Mouse (Mus musculus) hindbrain, embryonic 13.5 days (tissue): ENCODE results near the gene Epha8. TPM values are rescaled to one million over a fixed set of nuclear protein-coding genes. Genes with fewer than 3 reads are reported as not detected.

Experiments used
- ATAC-seq: fragments of 200-750 bp; cut with Nextera tagmentation; 2 replicates; pipeline ENCODE4 v1.8.0; 2017; ENCODE audit warnings: moderate TSS enrichment; ENCODE audit not compliant: low FRiP score
- H3K27ac ChIP-seq: fragments of 300-500 bp; sonication (generic); 2 replicates; pipeline ENCODE4 v1.5.1; 2015; ENCODE audit warnings: inconsistent platforms, mild to moderate bottlenecking, moderate library complexity
- H3K27me3 ChIP-seq: fragments of 300-500 bp; sonication (generic); 2 replicates; pipeline ENCODE4 v1.6.1; 2015; ENCODE audit warnings: mild to moderate bottlenecking, inconsistent platforms
- H3K36me3 ChIP-seq: fragments of 300-500 bp; sonication (generic); 2 replicates; pipeline ENCODE4 v1.6.1; 2015; ENCODE audit warnings: mild to moderate bottlenecking, inconsistent platforms
- H3K4me1 ChIP-seq: fragments of 300-500 bp; sonication (generic); replicated peaks from 2 replicates; pipeline ENCODE4 v1.6.1; 2015; ENCODE audit warnings: inconsistent platforms
- H3K4me2 ChIP-seq: fragments of 300-500 bp; sonication (generic); 2 replicates; pipeline ENCODE4 v1.6.1; 2015; ENCODE audit warnings: inconsistent platforms, mild to moderate bottlenecking, moderate library complexity
- H3K4me3 ChIP-seq: fragments of 300-500 bp; sonication (generic); 2 replicates; pipeline ENCODE4 v1.5.1; 2015; ENCODE audit warnings: mild to moderate bottlenecking, inconsistent platforms
- H3K9ac ChIP-seq: fragments of 300-500 bp; sonication (generic); 2 replicates; pipeline ENCODE4 v1.6.1; 2015; ENCODE audit warnings: mild to moderate bottlenecking, inconsistent platforms
- H3K9me3 ChIP-seq: fragments of 300-500 bp; sonication (generic); 2 replicates; pipeline ENCODE4 v1.6.1; 2016; ENCODE audit warnings: inconsistent platforms
- WGBS: fragments of 180-500 bp; shearing (Covaris S2); methylation state at CpG from one replicate; pipeline ENCODE4 v1.1.7; 2015; 5-methylcytosine and 5-hydroxymethylcytosine counted together
- polyA plus RNA-seq: library from polyadenylated mRNA; unstranded; fragments of >200 nt; fragmentation: Nextera tagmentation; extraction: Ambion mirVana; gene quantifications from 2 replicates; pipeline ENCODE4 v1.2.1, GENCODE M21; 2015

The Epha8 gene
- polyA plus RNA-seq, 1 experiment from 2014 or later = 6.1 TPM

DNA sequence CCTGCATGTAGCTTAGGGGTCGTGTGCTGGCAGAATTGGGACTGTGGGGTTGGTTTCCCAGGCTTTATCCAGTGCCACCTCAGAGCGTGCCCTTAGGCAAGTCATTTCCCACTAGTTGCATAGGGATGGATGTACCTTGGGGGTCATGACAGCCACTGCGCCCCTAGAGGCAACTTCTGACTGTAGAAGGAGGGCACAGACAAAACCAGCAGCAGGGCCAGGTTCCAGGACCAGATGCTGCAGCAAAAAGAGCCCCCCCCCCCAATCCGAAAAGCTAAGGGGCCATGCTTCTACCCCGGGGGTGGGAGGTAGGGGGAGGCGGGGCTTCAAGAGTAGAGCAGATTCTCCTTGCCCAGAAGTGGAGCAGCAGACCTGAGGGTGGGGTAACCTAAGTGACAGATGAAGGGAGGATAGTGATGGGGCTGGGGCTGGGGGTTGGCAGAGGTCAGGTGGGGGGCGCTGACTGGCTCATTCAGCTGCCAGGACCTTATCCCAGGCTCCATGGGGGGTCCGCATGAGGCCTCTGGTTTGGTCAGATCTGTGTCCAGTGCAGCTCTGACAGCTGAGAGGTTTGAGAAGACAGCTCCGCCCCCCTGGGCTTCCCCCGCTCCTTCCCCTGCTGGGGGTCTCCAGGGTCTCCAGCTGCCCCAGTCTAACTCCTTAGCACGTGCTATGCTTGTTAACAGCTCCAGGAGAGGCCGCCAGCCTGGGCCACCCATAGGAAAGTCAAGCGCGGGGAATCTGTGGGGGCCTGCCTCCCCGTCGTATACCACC is 13.1 kb upstream of the Epha8 start:
- H3K9ac ChIP-seq = no peak overlapping the region
- WGBS = 37% methylated on average over 16 of the region's 16 CpGs
- H3K27me3 ChIP-seq = peaks cover 71% of the 10 kb centered on the region
- H3K27ac ChIP-seq = no peak overlapping the region
- peaks cover 71% of the 10 kb centered on the region for H3K4me1 ChIP-seq
- H3K4me2 ChIP-seq = no peak overlapping the region
- H3K4me3 ChIP-seq = no peak overlapping the region
- H3K36me3 ChIP-seq = no peaks in the 10 kb centered on the region
- H3K9me3 ChIP-seq = no peaks in the 10 kb centered on the region
- ATAC-seq = no peak

DNA sequence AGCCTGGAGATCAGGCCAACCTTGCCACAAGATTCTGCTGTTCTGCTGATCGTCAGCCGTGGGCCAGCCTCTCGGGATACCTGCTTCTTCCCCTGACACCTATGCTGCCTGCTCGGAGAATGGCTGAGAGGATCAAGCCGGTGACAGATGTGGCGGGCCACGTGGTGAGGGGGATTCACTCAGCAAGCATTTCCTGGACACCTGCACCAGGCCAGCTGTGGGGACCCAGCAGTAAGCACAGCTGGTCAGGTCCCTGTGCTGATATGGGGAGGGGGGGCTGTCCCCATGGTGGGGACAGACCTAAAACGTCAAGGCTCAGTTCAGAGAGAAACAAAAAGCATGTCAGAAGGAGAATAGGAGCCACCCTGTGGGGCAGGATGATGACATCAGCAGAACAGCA is 12.5 kb upstream of the Epha8 start:
- H3K4me1 ChIP-seq = peaks cover 68% of the 10 kb centered on the region
- no peak for ATAC-seq
- 57% methylated on average over 8 of the region's 8 CpGs for WGBS
- H3K9me3 ChIP-seq = no peaks in the 10 kb centered on the region
- H3K4me2 ChIP-seq = no peak overlapping the region
- no peak overlapping the region for H3K4me3 ChIP-seq
- peaks cover 76% of the 10 kb centered on the region for H3K27me3 ChIP-seq
- no peak overlapping the region for H3K27ac ChIP-seq
- H3K9ac ChIP-seq = no peak overlapping the region
- no peaks in the 10 kb centered on the region for H3K36me3 ChIP-seq

DNA sequence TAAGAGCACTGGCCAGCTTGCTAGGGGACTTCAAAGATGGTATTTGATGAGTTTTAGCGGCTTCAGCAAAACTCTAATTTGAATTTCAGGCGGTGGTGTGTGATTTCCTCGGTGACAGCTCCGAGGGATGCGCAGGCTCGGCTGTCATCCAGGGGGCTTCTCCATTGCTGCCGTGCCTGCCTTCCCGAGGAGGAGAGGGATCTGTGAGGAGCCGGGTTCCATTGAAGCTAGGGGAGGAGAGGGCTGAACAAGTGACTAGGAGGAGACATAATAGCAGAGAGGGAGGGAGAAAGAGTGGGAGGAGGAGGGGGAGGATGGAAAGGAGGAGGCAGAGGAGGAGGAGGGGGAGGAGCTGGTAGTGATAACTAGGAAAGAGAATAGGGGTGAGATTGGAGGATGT is 10.9 kb upstream of the Epha8 start:
- 24% methylated on average over 9 of the region's 9 CpGs for WGBS
- H3K4me2 ChIP-seq = no peak overlapping the region
- no peak for ATAC-seq
- H3K9me3 ChIP-seq = no peaks in the 10 kb centered on the region
- H3K4me3 ChIP-seq = no peak overlapping the region
- peaks cover 79% of the 10 kb centered on the region for H3K27me3 ChIP-seq
- H3K27ac ChIP-seq = no peak overlapping the region
- H3K36me3 ChIP-seq = no peaks in the 10 kb centered on the region
- peaks cover 76% of the 10 kb centered on the region for H3K4me1 ChIP-seq
- H3K9ac ChIP-seq = 0 out of 2 replicates have a peak overlapping the region, but pooled peaks have one; percentile 13

DNA sequence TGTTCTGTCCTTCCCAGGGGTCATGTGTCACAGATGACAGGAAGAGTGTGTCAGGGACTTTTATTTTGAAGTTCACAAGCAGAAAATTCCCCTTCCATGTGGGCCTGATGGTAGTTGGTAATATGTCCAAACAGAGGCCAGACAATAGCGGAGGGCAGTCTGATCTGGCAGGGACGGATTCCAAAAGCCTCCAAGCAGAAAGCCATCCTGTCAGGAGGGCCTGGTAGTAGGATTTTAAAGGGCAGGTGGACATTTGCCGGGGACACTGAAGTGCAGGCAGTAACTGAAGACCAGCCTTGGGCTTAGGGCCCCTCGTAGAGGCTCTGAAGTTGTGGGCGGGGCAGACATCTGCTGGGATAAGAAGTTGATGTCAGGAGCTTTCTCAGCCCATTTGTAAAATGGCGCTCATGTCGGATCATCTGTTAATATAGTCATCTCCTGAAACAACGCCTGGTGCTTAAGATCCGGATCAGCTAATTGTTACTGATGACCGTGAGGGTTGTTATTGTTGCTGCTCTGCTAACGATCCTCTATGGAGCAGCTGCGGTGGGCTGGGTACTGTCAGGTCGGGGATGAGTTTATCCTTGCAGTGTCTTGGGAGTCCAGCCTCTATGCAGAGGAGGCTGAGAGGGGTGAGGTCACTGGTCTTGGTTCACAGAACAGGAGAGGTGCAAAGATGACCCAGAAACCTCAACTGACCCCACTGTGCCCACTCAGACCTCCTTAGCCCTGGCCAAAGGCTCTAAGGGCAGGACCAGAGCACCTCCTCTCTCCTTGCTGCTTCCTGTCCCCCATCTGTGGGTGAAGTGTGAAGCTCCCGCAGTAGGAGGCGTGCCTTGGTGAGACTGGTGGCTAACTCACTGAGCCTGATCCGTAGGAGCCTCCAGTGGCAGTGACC is 10.1 kb upstream of the Epha8 start:
- no peak overlapping the region for H3K4me3 ChIP-seq
- H3K9me3 ChIP-seq = no peaks in the 10 kb centered on the region
- ATAC-seq = no peak
- no peaks in the 10 kb centered on the region for H3K36me3 ChIP-seq
- H3K27me3 ChIP-seq = peaks cover 71% of the 10 kb centered on the region
- H3K4me2 ChIP-seq = no peak overlapping the region
- H3K9ac ChIP-seq = no peak overlapping the region
- H3K27ac ChIP-seq = no peak overlapping the region
- H3K4me1 ChIP-seq = peaks cover 84% of the 10 kb centered on the region
- 29% methylated on average over 16 of the region's 16 CpGs for WGBS

DNA sequence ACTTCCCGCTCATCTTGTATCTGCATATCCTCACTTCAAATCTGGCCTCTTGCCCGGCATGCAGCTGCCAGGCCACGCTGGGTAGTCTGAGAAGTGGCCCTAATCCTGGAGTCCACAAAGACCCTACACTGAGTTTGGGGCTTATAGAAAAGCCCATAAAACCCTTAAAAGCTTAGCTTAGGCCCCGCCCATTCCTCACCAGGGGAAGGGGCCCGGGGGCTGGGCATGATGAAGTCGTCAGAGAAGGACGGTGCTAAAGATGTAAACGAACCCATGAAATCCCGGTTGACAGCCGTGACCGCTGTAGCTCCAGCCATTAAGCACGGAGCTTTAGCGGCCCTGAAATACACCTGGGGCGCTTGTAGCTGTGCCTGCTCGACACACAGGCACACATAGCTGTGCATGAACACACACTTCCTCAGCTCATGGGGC is 8.4 kb upstream of the Epha8 start:
- no peak overlapping the region for H3K27ac ChIP-seq
- no peak overlapping the region for H3K9ac ChIP-seq
- H3K27me3 ChIP-seq = peaks cover 78% of the 10 kb centered on the region
- WGBS = 27% methylated on average over 15 of the region's 15 CpGs
- H3K4me1 ChIP-seq = peaks cover 92% of the 10 kb centered on the region
- H3K36me3 ChIP-seq = no peaks in the 10 kb centered on the region
- no peaks in the 10 kb centered on the region for H3K9me3 ChIP-seq
- no peak overlapping the region for H3K4me2 ChIP-seq
- no peak overlapping the region for H3K4me3 ChIP-seq
- ATAC-seq = no peak

DNA sequence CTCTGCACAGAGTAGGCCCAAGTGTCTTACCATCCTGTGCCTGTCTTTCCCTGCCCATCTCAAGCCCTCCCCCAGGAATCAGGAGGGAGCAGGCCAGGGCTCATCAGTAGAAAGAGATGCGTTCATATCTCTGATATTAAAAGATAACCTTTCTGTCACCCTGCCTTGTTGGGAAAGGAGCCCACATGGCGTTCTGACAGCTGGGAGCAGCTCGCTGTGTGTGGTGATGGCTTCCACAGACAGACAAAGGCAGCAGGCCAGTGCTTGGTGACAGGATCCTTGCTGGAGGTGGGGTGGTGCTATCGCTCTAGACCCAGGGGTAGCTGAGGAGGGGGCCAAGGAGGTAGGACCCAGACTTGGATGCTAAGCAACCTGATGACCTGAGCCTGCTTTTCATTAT is 5.8 kb upstream of the Epha8 start:
- 27% methylated on average over 4 of the region's 4 CpGs for WGBS
- Histone ChIP-seq H3K9me3 (no peaks in the 10 kb centered on the region), H3K27ac (no peak overlapping the region; the same call in 1 of the 2 replicates), H3K27me3 (peaks cover 78% of the 10 kb centered on the region), H3K4me1 (peaks cover 68% of the 10 kb centered on the region), H3K4me3 (no peak overlapping the region), H3K9ac (no peak overlapping the region; the same call in 1 of the 2 replicates), H3K36me3 (no peaks in the 10 kb centered on the region), H3K4me2 (no peak overlapping the region)
- no peak for ATAC-seq

DNA sequence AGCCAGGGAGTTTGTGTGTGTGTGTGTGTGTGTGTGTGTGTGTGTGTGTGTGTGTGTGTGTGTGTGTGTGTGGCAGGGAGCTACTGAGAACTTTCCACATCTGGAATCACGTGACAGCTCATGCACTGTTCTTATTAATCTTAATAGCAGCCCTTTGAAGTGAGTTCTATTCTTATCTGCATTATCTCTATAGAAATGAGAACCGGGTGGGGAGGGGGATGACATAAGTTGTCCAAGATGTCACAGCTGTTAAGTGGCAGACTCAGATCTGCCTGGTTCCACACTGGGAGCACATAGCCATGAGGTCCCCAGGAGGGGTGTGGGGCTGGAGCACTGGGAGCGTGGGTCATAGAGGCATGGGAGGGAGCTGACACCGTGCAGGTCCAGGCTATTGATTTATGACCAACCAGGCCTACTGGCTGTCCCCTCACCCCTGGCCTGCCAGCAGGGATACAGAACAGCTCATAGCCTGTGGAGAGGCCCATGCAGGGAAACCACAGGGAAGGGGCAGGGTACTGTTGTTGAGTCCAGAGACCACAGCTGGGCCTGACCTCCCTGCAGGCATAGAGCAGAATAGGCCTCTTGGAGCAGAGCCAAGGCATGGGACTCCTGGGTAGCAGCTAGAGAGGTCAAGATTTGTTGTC is 5.1 kb upstream of the Epha8 start:
- H3K36me3 ChIP-seq = no peaks in the 10 kb centered on the region
- H3K4me2 ChIP-seq = no peak overlapping the region
- 32% methylated on average over 4 of the region's 4 CpGs for WGBS
- no peak overlapping the region for H3K27ac ChIP-seq
- no peak for ATAC-seq
- H3K9ac ChIP-seq = no peak overlapping the region
- H3K4me1 ChIP-seq = peaks cover 68% of the 10 kb centered on the region
- H3K9me3 ChIP-seq = no peaks in the 10 kb centered on the region
- peaks cover 80% of the 10 kb centered on the region for H3K27me3 ChIP-seq
- H3K4me3 ChIP-seq = no peak overlapping the region

DNA sequence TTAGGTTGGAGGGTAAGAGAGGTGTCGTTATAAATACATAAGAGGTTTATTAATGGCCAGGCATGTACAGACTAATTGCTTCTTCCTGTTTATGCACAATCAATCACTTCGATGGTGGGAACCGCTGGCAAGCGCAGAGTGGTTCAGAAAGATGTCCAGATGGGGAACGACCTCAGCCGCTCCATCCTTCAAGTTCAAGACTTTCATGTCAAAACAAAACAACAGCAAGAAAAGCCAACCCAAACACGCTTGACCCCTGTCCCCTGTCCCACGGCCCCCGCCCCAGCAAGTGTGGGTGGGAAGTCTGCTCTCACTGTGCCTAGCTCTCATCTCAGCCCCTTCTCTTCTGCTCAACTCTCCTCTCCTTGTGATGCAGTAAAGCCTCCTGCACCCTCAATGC is 4.0 kb upstream of the Epha8 start:
- Histone ChIP-seq H3K9ac (no peak overlapping the region), H3K9me3 (no peaks in the 10 kb centered on the region), H3K27ac (no peak overlapping the region), H3K4me2 (no peak overlapping the region), H3K27me3 (peaks cover 83% of the 10 kb centered on the region), H3K36me3 (no peaks in the 10 kb centered on the region), H3K4me1 (peaks cover 66% of the 10 kb centered on the region), H3K4me3 (no peak overlapping the region)
- ATAC-seq = no peak
- 51% methylated on average over 9 of the region's 9 CpGs for WGBS

DNA sequence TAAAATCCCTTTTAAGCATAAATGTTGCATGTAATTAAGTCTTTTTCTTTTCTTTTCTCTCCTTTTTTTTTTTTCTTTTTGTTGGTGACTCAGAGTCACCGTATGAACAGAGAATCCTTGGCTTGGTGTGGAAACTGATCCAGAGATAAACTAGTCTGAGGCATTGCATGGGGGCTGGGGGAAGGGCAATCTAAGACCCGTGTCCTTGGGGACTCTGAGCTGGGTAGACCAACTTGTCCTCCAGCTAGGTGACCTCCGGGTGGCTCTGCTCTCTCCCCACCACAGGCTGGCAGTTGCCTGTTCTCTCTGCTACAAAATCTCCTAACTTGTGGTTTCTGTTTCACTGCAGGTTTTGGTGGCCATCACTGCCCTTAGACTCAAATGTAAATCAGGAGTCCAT is 3.5 kb upstream of the Epha8 start:
- Histone ChIP-seq H3K27me3 (peaks cover 83% of the 10 kb centered on the region), H3K4me3 (no peak overlapping the region), H3K9me3 (no peaks in the 10 kb centered on the region), H3K9ac (no peak overlapping the region), H3K4me1 (peaks cover 61% of the 10 kb centered on the region), H3K4me2 (no peak overlapping the region), H3K36me3 (no peaks in the 10 kb centered on the region), H3K27ac (no peak overlapping the region)
- no peak for ATAC-seq
- WGBS = 58% methylated on average over 3 of the region's 3 CpGs

DNA sequence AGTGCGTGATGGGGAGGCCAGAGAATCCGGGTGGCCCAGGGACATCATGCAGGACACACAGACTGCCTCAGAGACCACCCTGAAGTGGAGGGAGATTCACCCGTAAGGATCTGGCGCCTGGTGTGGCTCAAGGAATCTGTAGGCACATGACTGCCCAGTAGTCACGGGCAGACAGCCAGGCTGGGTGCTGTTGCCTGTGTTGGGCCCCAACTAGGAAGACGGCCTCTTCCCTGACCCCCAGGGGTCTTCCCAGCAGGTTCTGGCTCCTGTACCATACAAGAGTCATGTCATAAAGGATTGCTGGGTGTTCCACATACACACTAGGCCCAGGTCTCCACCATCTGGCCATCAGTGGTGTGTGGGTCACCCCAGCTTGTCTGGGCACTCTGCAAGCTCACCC is 2.1 kb downstream of the Epha8 start:
- no peak overlapping the region; the same call in 1 of the 2 replicates for H3K9ac ChIP-seq
- 69% methylated on average over 6 of the region's 6 CpGs for WGBS

DNA sequence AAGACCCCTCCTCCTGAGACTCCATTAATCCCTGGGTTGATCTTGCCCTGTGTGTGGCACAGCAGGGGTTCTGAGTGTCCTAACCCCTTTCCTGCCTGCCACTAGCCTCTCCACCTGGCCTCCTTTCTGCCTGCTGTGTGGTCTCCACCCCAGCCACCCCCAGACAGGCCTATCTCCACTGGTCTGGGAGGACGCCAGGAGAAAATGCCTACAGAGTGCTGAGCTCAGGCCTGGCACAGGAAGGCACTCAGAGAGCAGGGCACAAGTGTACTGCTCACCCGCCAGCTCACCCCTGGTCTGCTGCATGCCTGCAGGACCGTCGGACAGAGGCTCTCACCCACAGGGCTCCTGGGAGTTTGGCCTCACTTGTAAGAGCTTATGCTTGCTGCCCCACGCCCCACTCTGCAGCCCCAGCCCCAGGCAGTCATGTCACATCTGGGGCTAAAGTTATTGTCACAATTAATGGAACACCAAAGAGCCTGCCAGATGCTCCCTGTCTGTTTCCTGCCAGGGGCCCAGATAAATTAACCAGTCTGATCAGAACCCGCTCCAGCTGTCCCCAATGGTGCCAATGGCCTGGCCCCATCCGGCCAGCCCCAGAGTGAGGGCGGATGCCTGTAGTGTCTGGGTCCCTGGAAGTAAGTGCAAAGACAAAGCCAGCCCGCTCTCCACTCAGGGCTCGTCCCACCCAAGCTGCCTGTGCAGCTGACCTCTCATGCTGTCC is 7.2 kb downstream of the Epha8 start:
- H3K36me3 ChIP-seq = no peaks in the 10 kb centered on the region
- H3K4me2 ChIP-seq = no peak overlapping the region
- no peak for ATAC-seq
- no peak overlapping the region for H3K27ac ChIP-seq
- peaks cover 64% of the 10 kb centered on the region for H3K27me3 ChIP-seq
- no peaks in the 10 kb centered on the region for H3K9me3 ChIP-seq
- H3K4me1 ChIP-seq = peaks cover 45% of the 10 kb centered on the region
- no peak overlapping the region for H3K9ac ChIP-seq
- 30% methylated on average over 10 of the region's 10 CpGs for WGBS
- no peak overlapping the region for H3K4me3 ChIP-seq

More for the DNA sequence above, 2.1 kb downstream of the Epha8 start:
- no peak overlapping the region for H3K4me2 ChIP-seq
- peaks cover 42% of the 10 kb centered on the region for H3K4me1 ChIP-seq
- ATAC-seq = no peak
- H3K27ac ChIP-seq = no peak overlapping the region
- H3K4me3 ChIP-seq = no peak overlapping the region
- H3K9me3 ChIP-seq = no peaks in the 10 kb centered on the region
- H3K36me3 ChIP-seq = no peaks in the 10 kb centered on the region
- peaks cover 95% of the 10 kb centered on the region for H3K27me3 ChIP-seq

DNA sequence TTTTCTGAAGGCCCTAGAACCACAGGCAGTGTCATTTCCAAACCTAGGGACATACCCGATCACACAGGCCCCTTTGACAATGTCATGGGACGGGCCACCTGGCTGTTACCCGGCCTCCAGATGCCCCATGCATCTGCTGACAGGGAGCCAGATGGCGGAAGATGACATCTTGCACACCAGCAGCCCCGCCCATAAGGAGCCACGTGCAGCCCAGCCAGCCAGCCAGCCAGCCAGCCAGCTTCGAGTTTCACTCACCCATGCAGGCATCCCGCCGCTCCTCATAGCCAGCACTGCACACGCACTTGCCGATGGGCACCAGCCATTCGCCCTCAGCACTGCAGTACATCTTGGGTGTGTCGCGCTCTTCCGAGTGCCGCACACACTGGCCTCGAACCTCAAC is 11.2 kb downstream of the Epha8 start:
- Histone ChIP-seq H3K9ac (no peak overlapping the region), H3K36me3 (no peaks in the 10 kb centered on the region), H3K4me2 (no peak overlapping the region), H3K27me3 (peaks cover 36% of the 10 kb centered on the region), H3K4me3 (no peak overlapping the region), H3K4me1 (peaks cover 54% of the 10 kb centered on the region), H3K9me3 (no peaks in the 10 kb centered on the region), H3K27ac (no peak overlapping the region)
- 68% methylated on average over 17 of the region's 17 CpGs for WGBS
- no peak for ATAC-seq
